Mouse (Mus musculus) layer of hippocampus, adult 18-20 months (tissue): ENCODE results near the gene Fgl2. TPM values are rescaled to one million over a fixed set of nuclear protein-coding genes. Genes with fewer than 3 reads are reported as not detected.

Source experiments
- DNase-seq, 2 experiments: peaks; one replicate each; pipeline ENCODE4 v3.0.0; 2022; ENCODE audit warnings: low spot score in 2 of 2
- total RNA-seq, 2 experiments: library from RNA; stranded (reverse); gene quantifications; 2 replicates each; pipeline ENCODE4 v1.2.3; 2021

The Fgl2 gene
- total RNA-seq, 2 experiments from 2014 or later: 1.9 to 2.0 TPM

GRCm38 (mm10) chr5:21383392-21384251 lies 11.2 kb downstream of the Fgl2 start:
- peak; percentile 24 to 55 for DNase-seq

DNA sequence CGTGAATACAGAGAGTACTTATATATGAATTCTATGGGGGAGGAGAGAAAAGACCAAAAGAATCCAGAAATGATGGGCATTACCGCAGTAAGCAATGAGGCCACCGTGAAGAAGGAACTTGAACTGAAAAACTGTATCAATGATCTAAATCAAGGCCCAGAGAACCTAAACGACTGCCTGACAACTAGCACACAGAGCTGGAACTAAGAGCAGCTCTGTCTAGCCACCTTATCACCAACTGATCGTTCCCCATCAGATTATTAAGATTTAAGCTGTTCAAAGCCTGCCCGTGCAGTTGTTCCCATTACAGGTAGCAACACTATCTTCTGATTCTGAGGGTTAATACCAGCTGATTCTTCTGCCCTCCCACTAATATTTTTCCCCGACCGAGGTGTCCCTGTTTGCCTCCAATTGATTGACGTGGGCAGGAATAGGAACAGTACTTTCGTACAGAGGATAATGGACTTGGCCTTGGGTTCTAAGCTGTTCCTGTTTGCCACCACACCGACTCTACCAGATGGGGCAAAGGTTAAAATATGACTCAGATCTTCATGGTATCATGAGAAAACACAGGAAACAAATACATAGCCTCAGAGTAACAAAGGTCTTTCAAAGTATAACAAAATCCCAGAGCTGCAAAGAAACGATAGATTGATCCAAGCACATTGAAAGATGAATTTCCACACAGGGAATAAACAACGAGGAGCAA lies 12.0 kb downstream of the Fgl2 start:
- DNase-seq: no peak

DNA sequence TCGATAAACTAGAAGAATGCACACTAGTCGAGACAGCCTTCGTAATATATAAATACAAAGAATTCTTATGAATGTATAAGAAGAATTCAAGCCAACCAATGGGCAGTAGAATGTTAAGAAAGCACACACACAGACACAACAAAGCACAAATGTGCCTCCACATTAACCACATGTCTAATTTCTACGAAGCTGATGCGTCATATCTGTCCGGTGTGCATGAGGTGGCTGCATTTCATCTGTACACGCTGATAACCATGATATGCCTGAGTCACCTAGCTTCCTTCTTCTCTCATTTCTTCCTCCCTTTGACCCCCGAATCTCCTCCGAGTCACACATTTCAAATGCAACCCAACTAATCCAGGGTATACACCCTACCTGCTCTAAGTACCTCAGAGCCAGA lies 12.5 kb downstream of the Fgl2 start:
- DNase-seq: no peak

DNA sequence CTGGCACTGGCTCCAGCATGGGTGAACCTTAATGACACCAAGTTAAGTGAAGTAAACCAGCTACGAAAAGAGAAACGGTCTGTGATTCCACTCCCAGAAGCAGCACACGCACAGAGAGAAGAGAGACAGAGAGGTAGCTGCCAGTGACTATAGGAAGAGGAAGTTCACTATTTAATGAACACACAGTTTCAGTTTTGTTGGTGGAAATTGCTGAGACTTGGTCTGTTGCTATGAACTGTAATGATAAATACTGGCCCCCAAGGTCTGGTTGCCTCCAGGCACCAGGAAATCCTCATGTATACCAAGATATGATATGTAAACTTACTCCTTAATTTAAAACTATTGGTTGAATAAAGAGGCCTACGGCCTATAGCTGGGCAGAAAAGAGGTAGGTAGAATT lies 14.0 kb downstream of the Fgl2 start:
- DNase-seq: no peak

DNA sequence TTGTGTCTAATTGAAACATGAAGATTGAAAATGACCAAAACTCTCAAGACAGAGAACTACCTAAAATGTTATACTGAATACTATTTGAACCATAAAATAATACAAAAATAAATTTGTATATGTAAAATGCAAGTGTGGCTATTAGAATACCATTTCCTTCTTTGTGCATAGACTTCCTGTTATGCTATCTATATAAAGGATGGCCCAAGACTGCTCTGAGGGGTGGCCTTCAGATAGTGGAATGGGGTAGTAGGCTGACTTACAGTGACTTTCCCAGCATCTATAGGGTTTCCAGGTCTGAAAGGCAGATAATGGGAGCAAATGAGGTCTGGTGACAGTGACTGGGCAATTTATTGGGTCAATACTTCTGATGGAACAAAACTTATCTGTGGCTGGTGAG lies 14.9 kb downstream of the Fgl2 start:
- no peak for DNase-seq

DNA sequence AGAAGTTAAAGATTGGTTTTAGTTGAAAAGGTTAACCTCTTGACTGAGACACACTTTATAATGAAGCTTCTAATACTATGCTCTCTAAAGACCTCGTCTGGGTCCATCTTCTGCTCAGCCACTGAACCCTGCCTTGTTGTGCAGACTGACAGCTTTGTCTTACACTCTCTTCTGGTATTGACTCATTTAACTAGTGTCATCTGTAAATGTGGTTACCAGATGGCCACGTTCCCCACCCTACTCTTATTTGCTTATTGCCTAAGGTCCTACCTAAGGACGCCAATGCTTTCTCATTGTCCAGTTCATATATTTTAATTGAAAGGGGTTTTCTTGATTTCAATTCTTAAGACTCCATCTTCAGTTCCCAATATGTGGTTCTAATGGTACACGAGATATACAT lies 16.4 kb downstream of the Fgl2 start:
- no peak for DNase-seq

- DNase-seq: no peak
Measured at GRCm38 (mm10) chr5:21391616-21392384, 19.4 kb downstream of the Fgl2 start.

DNA sequence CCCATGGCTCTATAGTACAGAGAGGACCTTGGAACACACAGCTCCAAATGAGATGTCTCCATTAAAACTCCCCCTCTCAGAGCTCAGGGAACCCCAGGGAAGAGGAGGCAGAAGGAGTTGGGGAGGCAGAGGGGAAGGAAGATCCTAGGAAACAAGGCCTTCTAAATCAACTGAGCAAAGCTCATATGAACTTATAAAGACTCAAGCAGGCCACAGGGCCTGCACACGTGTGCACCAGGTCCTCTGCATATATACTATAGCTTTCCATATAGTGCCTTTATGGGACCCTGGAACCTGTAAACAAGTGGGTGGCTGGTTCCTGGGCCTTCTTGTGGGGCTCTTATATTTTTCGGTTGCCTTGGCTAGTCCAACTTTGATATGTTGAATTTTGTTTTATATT lies 22.1 kb downstream of the Fgl2 start:
- no peak for DNase-seq

DNA sequence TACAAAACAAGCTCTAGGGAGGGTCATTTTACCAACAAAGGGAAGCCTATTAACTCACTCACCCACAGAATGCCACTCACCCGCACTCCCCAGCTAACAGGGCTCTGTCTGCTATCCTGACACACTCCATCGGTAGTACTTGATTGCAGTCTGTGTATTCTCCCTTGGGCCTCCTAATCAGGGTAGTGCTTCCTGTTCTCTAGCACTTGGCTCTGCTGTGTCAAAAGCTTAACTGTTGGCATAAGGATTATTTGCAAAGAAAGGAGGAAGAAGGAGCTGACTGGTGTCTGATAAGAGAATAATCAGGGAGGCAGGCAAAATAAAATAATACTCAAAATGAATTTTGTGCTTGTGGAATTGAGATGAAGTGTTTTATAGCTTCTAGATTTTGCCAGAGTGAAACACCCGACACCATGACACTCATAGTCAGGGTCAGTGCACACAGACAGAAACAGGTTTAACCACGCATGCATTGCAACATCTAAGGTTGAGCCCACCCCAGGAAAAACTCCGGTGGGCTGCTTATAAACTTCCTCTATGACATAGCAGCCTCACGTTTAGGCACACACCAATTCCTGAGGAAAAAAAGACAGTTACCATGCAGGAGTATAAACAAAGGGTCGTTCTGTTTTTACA lies 22.9 kb downstream of the Fgl2 start:
- DNase-seq: no peak

DNA sequence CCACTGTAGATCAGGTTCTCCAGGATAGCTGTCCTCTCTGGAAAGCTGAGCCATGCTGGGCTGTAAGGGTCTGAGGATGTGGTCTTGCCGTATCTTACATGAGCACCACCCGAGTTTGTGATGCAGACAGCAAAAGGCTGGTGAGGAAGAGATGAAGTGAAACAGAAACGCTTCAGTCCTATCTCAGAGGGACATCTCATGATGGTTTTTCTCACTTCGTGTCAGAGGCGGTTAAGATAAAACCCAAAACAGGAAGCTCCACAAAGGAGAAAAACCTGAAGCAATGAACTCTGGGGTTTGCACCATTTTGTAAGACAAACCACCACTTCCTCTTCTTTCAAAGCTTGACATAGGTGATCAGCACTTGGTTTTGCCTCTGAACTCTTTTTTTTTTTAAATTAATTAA lies 38.8 kb downstream of the Fgl2 start:
- DNase-seq: no peak

DNA sequence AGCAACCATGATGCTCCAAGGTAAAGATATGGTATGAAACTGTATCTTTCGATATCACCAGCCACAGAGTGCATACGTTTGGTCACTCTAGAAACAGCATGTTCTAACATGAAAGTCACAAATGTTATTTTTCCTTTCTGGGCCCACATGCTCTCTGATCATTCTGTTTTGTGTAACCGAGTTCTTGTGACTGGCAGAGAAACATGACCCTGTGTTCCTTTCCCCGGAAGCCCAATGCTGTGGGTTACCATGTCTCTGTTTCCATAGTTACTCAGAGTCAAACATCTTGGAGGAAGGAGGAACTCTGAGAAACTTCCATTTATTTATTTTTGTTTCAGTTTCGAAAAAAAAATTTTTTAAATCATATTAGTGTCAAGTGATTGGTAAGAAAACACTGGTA lies 39.6 kb downstream of the Fgl2 start:
- no peak for DNase-seq

- DNase-seq: no peak
Measured at GRCm38 (mm10) chr5:21413322-21413721, 40.9 kb downstream of the Fgl2 start.

- DNase-seq: no peak
Measured at GRCm38 (mm10) chr5:21414116-21414820, 41.8 kb downstream of the Fgl2 start.

DNA sequence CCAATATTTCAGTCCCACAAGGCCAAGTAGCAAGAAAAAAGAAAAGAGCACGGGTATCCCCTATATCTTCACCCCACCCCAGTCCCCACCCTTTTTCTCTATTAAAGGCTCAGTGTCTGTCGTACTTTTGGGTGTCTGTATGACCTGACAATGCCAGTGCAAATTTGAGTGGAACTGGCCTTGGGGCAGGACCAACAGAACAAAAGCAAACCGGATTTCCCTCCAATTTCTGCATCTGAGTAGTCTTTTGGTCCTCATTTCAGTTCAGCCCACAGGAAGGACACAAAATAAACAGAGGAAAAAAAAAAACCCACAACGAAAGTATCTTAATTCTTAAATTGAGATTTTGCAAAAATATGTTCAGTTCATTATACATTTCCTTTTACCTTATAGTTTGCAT lies 46.2 kb downstream of the Fgl2 start:
- DNase-seq: no peak

DNA sequence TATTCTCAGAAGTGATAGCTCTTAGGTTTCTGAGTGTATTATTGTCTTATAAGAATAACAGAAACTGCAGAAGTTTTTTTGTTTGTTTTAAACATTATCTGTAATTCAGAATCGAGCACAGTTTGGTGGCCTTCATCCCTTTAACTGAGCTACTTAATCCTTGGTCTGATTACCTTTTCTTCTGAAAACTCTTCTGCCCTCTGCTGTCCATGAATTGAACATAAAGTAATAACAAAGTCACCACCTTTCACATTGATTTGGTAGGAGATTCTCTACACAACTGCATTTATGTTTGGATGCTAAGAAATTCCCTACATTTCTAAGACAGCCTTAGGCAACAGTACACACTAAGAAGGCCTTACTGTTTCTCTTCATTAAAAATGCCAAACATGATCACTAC lies 48.2 kb downstream of the Fgl2 start:
- peak in 1 of 2 experiments; percentile 34 for DNase-seq

DNA sequence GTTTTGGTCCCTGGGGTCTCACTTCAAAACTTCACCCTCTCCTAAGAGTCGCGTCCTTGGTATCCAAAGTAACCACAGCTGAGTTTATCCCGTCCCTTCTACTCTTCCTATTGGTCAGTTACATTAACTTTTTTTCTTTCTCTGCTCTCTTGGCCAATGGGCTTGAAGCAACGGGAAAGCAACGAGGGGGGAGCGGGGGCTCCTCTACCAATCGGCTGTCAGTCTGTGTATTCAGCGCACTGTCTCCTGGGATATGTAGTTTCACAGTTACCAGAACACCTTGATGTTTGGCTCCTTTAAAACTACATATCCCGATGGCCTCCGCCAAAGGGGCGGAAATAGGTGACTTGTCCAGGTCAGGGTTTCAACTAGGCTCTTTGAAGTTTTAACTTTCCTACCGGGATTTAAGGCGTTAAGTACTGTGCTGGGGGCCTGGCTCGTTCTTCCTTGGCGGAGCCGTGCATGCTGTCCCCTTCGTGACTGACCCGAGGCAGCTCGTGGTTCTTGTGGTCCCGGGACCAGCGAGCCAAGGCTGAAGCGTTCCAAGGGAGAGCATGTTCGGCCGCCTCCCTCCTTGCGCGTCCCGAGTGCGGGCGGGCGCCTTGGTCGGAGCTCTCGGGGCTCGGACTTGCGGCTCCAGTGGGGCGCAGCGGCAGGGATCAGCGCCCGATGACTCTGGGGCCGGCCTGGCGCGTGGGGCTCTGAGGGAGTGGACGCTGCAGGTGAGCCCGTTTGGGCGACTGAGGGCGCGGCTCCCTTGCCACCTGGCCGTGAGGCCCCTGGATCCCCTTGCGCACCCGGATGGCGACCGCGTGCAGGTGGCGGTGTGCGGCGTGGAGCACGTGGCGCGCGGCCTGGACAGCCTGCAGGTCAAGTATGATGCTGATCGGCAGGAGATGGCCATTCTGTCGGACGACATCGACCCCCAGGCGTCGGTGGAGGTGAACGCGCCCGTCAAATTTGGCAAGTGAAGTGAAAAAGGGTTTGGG lies 52.5 kb downstream of the Fgl2 start, which contains the start of the genes Ccdc146 and Fam185a:
TSS of gene Ccdc146 (minus strand) at position 64 of the 989 bp plus-strand sequence.
TSS of gene Fam185a (plus strand) at position 345 of the 989 bp plus-strand sequence.
- DNase-seq: peak; percentile 93 to 98

DNA sequence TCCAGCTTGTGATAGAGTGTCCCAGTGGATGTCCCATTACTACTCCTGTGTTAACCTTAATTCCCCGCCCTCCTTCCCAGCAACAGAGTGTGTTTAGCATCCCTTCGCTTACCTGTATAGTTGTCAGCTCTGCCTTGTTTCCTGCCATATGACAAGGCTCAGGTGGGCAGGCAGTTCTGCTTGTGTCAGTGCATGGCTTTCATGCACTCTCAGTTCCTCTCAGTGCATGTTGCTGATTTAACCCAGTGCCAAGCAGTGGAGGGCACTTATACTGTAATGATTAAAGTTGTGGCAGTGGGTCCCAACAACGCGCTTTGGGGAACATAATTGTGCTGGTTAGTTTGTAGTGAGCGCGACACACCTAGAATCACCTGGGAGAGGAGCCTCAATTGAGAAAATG lies 54.2 kb downstream of the Fgl2 start:
- DNase-seq: no peak
